Mouse (Mus musculus) hindbrain, embryonic 16.5 days (tissue): Measurements from ENCODE around the gene Gm6685. TPM values are rescaled to one million over a fixed set of nuclear protein-coding genes. Genes with fewer than 3 reads are reported as not detected.
A peak's percentile ranks its signal among the peaks of the same experiment; 100 is the strongest.
"Not testable (repeated sequence)": the region's sequence is repeated elsewhere in the genome, so short reads cannot be mapped to it uniquely, and the experiment has no call there.

Experiments used
- ATAC-seq: fragments of 200-750 bp; cut with Nextera tagmentation; 2 replicates; pipeline ENCODE4 v1.8.0; 2017; ENCODE audit warnings: moderate TSS enrichment, moderate library complexity
- H3K27ac ChIP-seq: fragments of 300-500 bp; sonication (generic); 2 replicates; pipeline ENCODE4 v1.5.1; 2014; ENCODE audit warnings: low read depth, mild to moderate bottlenecking, control low read depth, low read length, moderate library complexity
- H3K27me3 ChIP-seq: fragments of 300-500 bp; sonication (generic); replicated peaks from 2 replicates; pipeline ENCODE4 v1.6.1; 2014; ENCODE audit warnings: low read length; ENCODE audit not compliant: control insufficient read depth, insufficient read depth
- H3K36me3 ChIP-seq: fragments of 300-500 bp; sonication (generic); 2 replicates; pipeline ENCODE4 v1.6.1; 2014; ENCODE audit warnings: mild to moderate bottlenecking, low read length, moderate library complexity, mixed read lengths; ENCODE audit not compliant: control insufficient read depth, insufficient read depth
- H3K4me1 ChIP-seq: fragments of 300-500 bp; sonication (generic); 2 replicates; pipeline ENCODE4 v1.6.1; 2014; ENCODE audit warnings: low read depth, low read length; ENCODE audit not compliant: control insufficient read depth, insufficient read depth
- H3K4me2 ChIP-seq: fragments of 300-500 bp; sonication (generic); 2 replicates; pipeline ENCODE4 v1.6.1; 2014; ENCODE audit warnings: mild to moderate bottlenecking, low read length, control low read depth, moderate library complexity
- H3K4me3 ChIP-seq: fragments of 300-500 bp; sonication (generic); 2 replicates; pipeline ENCODE4 v1.5.1; 2014; ENCODE audit warnings: mild to moderate bottlenecking, low read length, control low read depth, moderate library complexity
- H3K9ac ChIP-seq: fragments of 300-500 bp; sonication (generic); 2 replicates; pipeline ENCODE4 v1.6.1; 2014; ENCODE audit warnings: low read depth, mild to moderate bottlenecking, control low read depth, low read length, moderate library complexity
- H3K9me3 ChIP-seq: fragments of 300-500 bp; sonication (generic); 2 replicates; pipeline ENCODE4 v1.6.1; 2014; ENCODE audit warnings: mild to moderate bottlenecking, low read length, moderate library complexity; ENCODE audit not compliant: control insufficient read depth
- WGBS: fragments of 180-500 bp; shearing (Covaris S2); extraction: QIAGEN DNeasy Blood & Tissue Kit; methylation state at CpG from one replicate; pipeline ENCODE4 v1.1.7; 2014; 5-methylcytosine and 5-hydroxymethylcytosine counted together
- polyA plus RNA-seq: library from polyadenylated mRNA; unstranded; fragments of >200 nt; fragmentation: Nextera tagmentation; extraction: Ambion mirVana; gene quantifications from 2 replicates; pipeline ENCODE4 v1.2.1, GENCODE M21; 2015

Gm6685 gene
- polyA plus RNA-seq = 0.41 TPM in 1 of 2 replicates, not detected in the other

DNA sequence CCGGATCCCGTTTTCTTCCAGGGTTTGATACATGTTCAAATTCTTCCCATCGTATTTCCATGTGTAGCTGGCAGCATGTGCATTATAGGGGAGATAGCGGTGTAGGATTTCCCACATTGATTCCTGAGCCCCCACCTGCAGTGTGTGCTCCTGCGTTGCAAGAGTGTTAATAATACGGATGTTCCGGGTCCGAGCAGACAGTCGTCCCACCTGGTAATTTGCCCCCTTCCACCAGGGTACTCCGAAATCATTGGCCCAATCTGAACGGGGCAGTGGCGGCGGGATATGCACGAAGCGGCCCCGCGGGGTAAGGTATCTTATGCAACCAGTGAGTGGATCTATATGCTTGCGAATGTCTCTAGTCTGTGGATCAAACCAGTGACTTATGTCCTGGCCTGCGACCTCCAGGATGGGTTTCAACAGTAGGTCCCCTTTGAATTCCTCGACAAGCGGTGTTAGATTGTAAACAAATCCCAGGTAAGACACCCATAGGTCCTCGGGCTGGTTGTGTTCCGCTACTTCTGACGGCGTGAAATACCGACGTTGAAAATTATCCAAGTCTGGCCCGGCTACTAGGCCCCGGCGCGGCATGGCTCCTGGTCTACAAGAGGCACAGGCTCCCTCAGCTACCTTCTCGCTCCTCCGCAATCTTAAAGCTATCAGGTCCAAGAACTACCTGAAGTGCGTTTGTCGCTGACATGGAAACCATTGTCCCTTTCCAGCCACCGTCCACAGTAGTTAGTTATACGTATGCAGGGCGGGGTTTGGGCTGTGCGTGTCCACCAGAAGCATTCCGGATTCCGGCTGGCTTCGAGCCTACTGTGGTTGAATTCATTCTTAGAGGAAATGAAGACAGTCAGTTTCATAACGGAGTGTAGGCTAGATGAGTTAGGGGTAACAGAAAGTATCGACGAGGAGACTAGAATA is at the start of gene Gm6685:
Gene Gm6685 (minus strand): TSS at position 644 of the 927 bp plus-strand sequence.
- not testable (repeated sequence) for H3K27me3 ChIP-seq, H3K4me3 ChIP-seq, H3K4me1 ChIP-seq, H3K27ac ChIP-seq, H3K9ac ChIP-seq, H3K4me2 ChIP-seq, ATAC-seq, H3K36me3 ChIP-seq, H3K9me3 ChIP-seq
- WGBS = 94% methylated on average over 36 of the region's 45 CpGs

- Histone ChIP-seq H3K27me3 (no peaks in the 10 kb centered on the region), H3K4me1 (no peaks in the 10 kb centered on the region), H3K9me3 (no peaks in the 10 kb centered on the region), H3K9ac (no peak overlapping the region), H3K4me2 (no peak overlapping the region), H3K27ac (no peak overlapping the region), H3K36me3 (no peaks in the 10 kb centered on the region), H3K4me3 (no peak overlapping the region)
- ATAC-seq = no peak
These were observed 36.2 kb upstream of the Gm6685 start for GRCm38 (mm10) chr11:28375891-28376290.

GRCm38 (mm10) chr11:28374636-28375035 is 35.0 kb upstream of the Gm6685 start:
- ATAC-seq = no peak
- no peak overlapping the region for H3K27ac ChIP-seq

GRCm38 (mm10) chr11:28371381-28371780 is 31.7 kb upstream of the Gm6685 start:
- not testable (repeated sequence) for H3K4me3 ChIP-seq, H3K4me1 ChIP-seq, H3K27ac ChIP-seq, ATAC-seq, H3K36me3 ChIP-seq, H3K27me3 ChIP-seq, H3K9ac ChIP-seq, H3K9me3 ChIP-seq, H3K4me2 ChIP-seq
- WGBS = 70% methylated on average over 5 of the region's 5 CpGs

More at GRCm38 (mm10) chr11:28374636-28375035, 35.0 kb upstream of the Gm6685 start:
- Histone ChIP-seq H3K4me1 (no peaks in the 10 kb centered on the region), H3K4me3 (no peak overlapping the region), H3K36me3 (no peaks in the 10 kb centered on the region), H3K9ac (no peak overlapping the region), H3K9me3 (peaks cover 3% of the 10 kb centered on the region; the same call in 1 of the 2 replicates), H3K27me3 (no peaks in the 10 kb centered on the region), H3K4me2 (no peak overlapping the region)

GRCm38 (mm10) chr11:28365929-28366244 is 26.2 kb upstream of the Gm6685 start:
- Histone ChIP-seq H3K27ac (peak overlapping the region; percentile 62; the same call in 1 of the 2 replicates), H3K36me3 (no peaks in the 10 kb centered on the region), H3K9ac (peak overlapping the region; percentile 57), H3K4me1 (peaks cover 9% of the 10 kb centered on the region), H3K27me3 (no peaks in the 10 kb centered on the region), H3K4me3 (peak overlapping the region; percentile 39), H3K9me3 (peaks cover 3% of the 10 kb centered on the region; the same call in 1 of the 2 replicates), H3K4me2 (peak overlapping the region; percentile 67)
- peak; percentile 34 for ATAC-seq
- WGBS = 55% methylated on average over 2 of the region's 2 CpGs

- peaks cover 2% of the 10 kb centered on the region; the same call in 1 of the 2 replicates for H3K9me3 ChIP-seq
- H3K4me1 ChIP-seq = peaks cover 9% of the 10 kb centered on the region
- H3K9ac ChIP-seq = peak overlapping the region; percentile 57
- 4% methylated on average over 26 of the region's 26 CpGs for WGBS
- H3K36me3 ChIP-seq = no peaks in the 10 kb centered on the region
- no peaks in the 10 kb centered on the region for H3K27me3 ChIP-seq
- peak; percentile 97 for ATAC-seq
- H3K4me2 ChIP-seq = peak overlapping the region; percentile 67
- peak overlapping the region; percentile 62 for H3K27ac ChIP-seq
- H3K4me3 ChIP-seq = peak overlapping the region; percentile 39
These were observed 25.7 kb upstream of the Gm6685 start for GRCm38 (mm10) chr11:28365209-28365928.

DNA sequence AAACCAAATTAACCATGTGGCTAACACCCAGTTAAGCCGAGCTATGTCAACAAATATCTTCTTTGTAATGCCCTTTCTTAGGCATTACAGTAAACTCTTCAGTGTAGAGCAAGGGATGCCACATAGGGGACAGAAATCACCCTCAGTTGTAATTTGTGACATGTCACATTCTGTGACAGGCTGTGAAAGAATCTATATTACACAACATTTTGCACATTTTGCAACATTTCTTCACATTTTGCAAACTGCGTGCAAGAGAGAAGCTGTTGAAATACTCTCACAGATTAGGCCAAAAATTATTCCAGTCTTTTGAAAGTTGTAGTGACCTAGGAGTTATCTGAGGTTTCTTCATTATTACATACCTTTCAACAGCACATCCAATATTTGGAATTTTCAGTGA is 3.8 kb upstream of the Gm6685 start:
- 91% methylated on average over 2 of the region's 2 CpGs for WGBS
- no peaks in the 10 kb centered on the region for H3K9me3 ChIP-seq
- no peak for ATAC-seq
- no peak overlapping the region for H3K4me3 ChIP-seq
- no peak overlapping the region for H3K9ac ChIP-seq
- H3K36me3 ChIP-seq = no peaks in the 10 kb centered on the region
- H3K27me3 ChIP-seq = no peaks in the 10 kb centered on the region
- no peak overlapping the region for H3K27ac ChIP-seq
- H3K4me1 ChIP-seq = no peaks in the 10 kb centered on the region
- H3K4me2 ChIP-seq = no peak overlapping the region

- Histone ChIP-seq H3K9ac (no peak overlapping the region), H3K36me3 (no peaks in the 10 kb centered on the region), H3K9me3 (no peaks in the 10 kb centered on the region), H3K4me2 (no peak overlapping the region), H3K4me1 (no peaks in the 10 kb centered on the region), H3K27ac (no peak overlapping the region), H3K4me3 (no peak overlapping the region), H3K27me3 (no peaks in the 10 kb centered on the region)
- no peak for ATAC-seq
- 70% methylated on average over 5 of the region's 5 CpGs for WGBS
These were observed 2.2 kb upstream of the Gm6685 start for GRCm38 (mm10) chr11:28341887-28342286.

GRCm38 (mm10) chr11:28327878-28328277 is 11.8 kb downstream of the Gm6685 start:
- Histone ChIP-seq H3K4me3 (no peak overlapping the region), H3K27ac (no peak overlapping the region), H3K27me3 (no peaks in the 10 kb centered on the region), H3K4me1 (no peaks in the 10 kb centered on the region), H3K9ac (no peak overlapping the region), H3K36me3 (no peaks in the 10 kb centered on the region), H3K9me3 (no peaks in the 10 kb centered on the region; the same call in 1 of the 2 replicates), H3K4me2 (no peak overlapping the region)
- WGBS = 90% methylated on average over 1 of the region's 1 CpGs
- ATAC-seq = no peak
